Mouse (Mus musculus): ENCODE measurements around the gene Cd27.

The Cd27 gene

GRCm38 (mm10) chr6:125215148-125215954 lies 21.5 kb downstream of the Cd27 start, which contains the start of gene Vamp1:
Gene Vamp1 (plus strand): TSS chr6:125215551.
- in situ Hi-C loops (cut with MboI, MseI), result no loop called here

- in situ Hi-C loops (cut with MboI, MseI), result no loop called here
Observed at GRCm38 (mm10) chr6:125213715-125214114, 23.1 kb downstream of the Cd27 start.

GRCm38 (mm10) chr6:125213129-125213528 lies 23.7 kb downstream of the Cd27 start:
- in situ Hi-C loops (cut with MboI, MseI), result no loop called here

- in situ Hi-C loops (cut with MboI, MseI), result no loop called here
Observed at GRCm38 (mm10) chr6:125212621-125213020, 24.2 kb downstream of the Cd27 start.

GRCm38 (mm10) chr6:125210436-125210835 lies 26.4 kb downstream of the Cd27 start:
- in situ Hi-C loops (cut with MboI, MseI), result no loop called here

GRCm38 (mm10) chr6:125197166-125197565 lies 39.6 kb downstream of the Cd27 start:
- in situ Hi-C loops (cut with MboI, MseI), result no loop called here

- in situ Hi-C loops (cut with MboI, MseI), result no loop called here
Observed at GRCm38 (mm10) chr6:125196301-125196700, 40.5 kb downstream of the Cd27 start.

GRCm38 (mm10) chr6:125195541-125196075 lies 41.2 kb downstream of the Cd27 start:
- in situ Hi-C loops (cut with MboI, MseI), result no loop called here

GRCm38 (mm10) chr6:125193390-125193789 lies 43.4 kb downstream of the Cd27 start:
- in situ Hi-C loops (cut with MboI, MseI), result loop anchor here (5.0 kb wide), 1 partner anchor 79 kb away; no protein-coding TSS in a partner anchor

GRCm38 (mm10) chr6:125192841-125193240 lies 44.0 kb downstream of the Cd27 start:
- in situ Hi-C loops (cut with MboI, MseI), result loop anchor here (5.0 kb wide), 1 partner anchor 79 kb away; no protein-coding TSS in a partner anchor

- in situ Hi-C loops (cut with MboI, MseI), result loop anchor here (5.0 kb wide), 1 partner anchor 80 kb away; no protein-coding TSS in a partner anchor
Observed at GRCm38 (mm10) chr6:125192016-125192714, 44.6 kb downstream of the Cd27 start.

GRCm38 (mm10) chr6:125191332-125192015 lies 45.3 kb downstream of the Cd27 start, which contains the start of the genes Ncapd2 and Mrpl51:
Gene Ncapd2 (minus strand): TSS chr6:125191701.
Gene Mrpl51 (plus strand): TSS chr6:125191801.
- in situ Hi-C loops (cut with MboI, MseI), result loop anchor here (5.0 kb wide), 1 partner anchor 81 kb away; no protein-coding TSS in a partner anchor

GRCm38 (mm10) chr6:125190816-125191215 lies 46.0 kb downstream of the Cd27 start:
- in situ Hi-C loops (cut with MboI, MseI), result loop anchor here (5.0 kb wide), 1 partner anchor 81 kb away; no protein-coding TSS in a partner anchor

- in situ Hi-C loops (cut with MboI, MseI), result loop anchor here (5.0 kb wide), 1 partner anchor 41 kb away; no protein-coding TSS in a partner anchor
Observed at GRCm38 (mm10) chr6:125186203-125186602, 50.6 kb downstream of the Cd27 start.

Data from T-helper 1 cell (primary cell).